In the genomic region with DNA sequence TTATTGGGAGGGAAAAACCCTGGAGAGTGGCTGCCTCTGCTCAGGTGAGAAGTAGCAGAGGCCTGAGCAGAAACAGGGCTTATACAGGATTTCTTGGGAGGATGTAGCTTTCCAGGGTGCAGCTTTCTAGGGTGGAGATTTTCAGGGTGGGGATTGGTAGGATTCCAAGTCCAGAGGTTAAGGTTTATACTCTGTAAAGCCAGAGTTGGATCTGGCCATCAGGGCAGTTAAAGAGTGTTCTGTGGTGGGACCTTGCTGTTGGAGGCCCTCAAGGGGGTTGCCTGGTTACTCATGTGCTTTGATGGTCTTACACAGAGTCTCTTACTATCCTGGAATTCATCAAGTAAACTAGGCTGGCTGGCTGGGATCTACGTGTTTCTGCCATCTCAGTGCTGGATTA, we compare ENCODE assay signal across 31 mouse cellular contexts. TPM values are rescaled to one million over a fixed set of nuclear protein-coding genes. Genes with fewer than 3 reads are reported as not detected.
A peak's percentile ranks its signal among the peaks of the same experiment; 100 is the strongest.
DNase-seq lines count a peak whose midpoint lies in the region; ATAC-seq and TF ChIP-seq lines count a peak whose summit lies in the region.
"Had no signal": no experiment of that assay in that cellular context is flagged by ENCODE, and none has a peak within 500 bp of the region (broad histone marks: within the 10 kb centered on the region; RNA-seq: fewer than 3 reads in every experiment).

No protein-coding gene starts in this region.

- H3K27me3 ChIP-seq in intestine, embryonic 15.5 days (replicated peaks), result no peaks in the 10 kb centered on the region
- no peaks in the 10 kb centered on the region for H3K27me3 ChIP-seq in intestine, postnatal 0 days (replicated peaks; ENCODE audit: control insufficient read depth, insufficient read depth, low read length)
- no peaks in the 10 kb centered on the region for H3K27me3 ChIP-seq in small intestine, adult 2 months (ENCODE audit: control insufficient read depth, insufficient read depth, low read length)
- H3K27me3 ChIP-seq in forebrain, embryonic 11.5 days (ENCODE audit: control insufficient read depth, insufficient read depth, low read length), result no peaks in the 10 kb centered on the region
- no peaks in the 10 kb centered on the region for H3K27me3 ChIP-seq in forebrain, embryonic 12.5 days
- H3K27me3 ChIP-seq: embryonic facial prominence, embryonic 13.5 days; heart, embryonic 12.5 days; heart, embryonic 15.5 days; hindbrain, embryonic 13.5 days had no signal

- H3K9me3 ChIP-seq in intestine, embryonic 15.5 days, result no peaks in the 10 kb centered on the region
- no peaks in the 10 kb centered on the region for H3K9me3 ChIP-seq in intestine, postnatal 0 days (ENCODE audit: control insufficient read depth)
- H3K9me3 ChIP-seq in forebrain, embryonic 11.5 days (ENCODE audit: control insufficient read depth, low read length), result no peaks in the 10 kb centered on the region
- no peaks in the 10 kb centered on the region for H3K9me3 ChIP-seq in forebrain, embryonic 12.5 days
- H3K9me3 ChIP-seq: embryonic facial prominence, embryonic 10.5 days; embryonic facial prominence, embryonic 13.5 days; heart, embryonic 12.5 days; heart, embryonic 15.5 days; hindbrain, embryonic 10.5 days; hindbrain, embryonic 13.5 days had no signal

- TF ChIP-seq POLR2A in small intestine, adult 2 months (IDR thresholded peaks at IDR 0.05; ENCODE audit: low read depth, low read length), result no peak

- no peak overlapping the region for H3K27ac ChIP-seq in intestine, embryonic 15.5 days
- H3K27ac ChIP-seq in intestine, postnatal 0 days (ENCODE audit: low read depth, low read length), result no peak overlapping the region
- H3K27ac ChIP-seq in small intestine, adult 2 months (ENCODE audit: insufficient read depth, low read depth, low read length), result peak overlapping the region; percentile 37; the same call in 1 of the 2 replicates
- no peak overlapping the region for H3K27ac ChIP-seq in forebrain, embryonic 11.5 days (ENCODE audit: low read depth, low read length)
- no peak overlapping the region for H3K27ac ChIP-seq in forebrain, embryonic 12.5 days
- H3K27ac ChIP-seq: embryonic facial prominence, embryonic 10.5 days; embryonic facial prominence, embryonic 13.5 days; gastrocnemius, adult 2 months; heart, embryonic 15.5 days; hindbrain, embryonic 10.5 days; hindbrain, embryonic 13.5 days had no signal

- no peak for TF ChIP-seq CTCF in intestine, postnatal 0 days (IDR thresholded peaks at IDR 0.05; ENCODE audit: low read depth)
- TF ChIP-seq CTCF in small intestine, adult 2 months (IDR thresholded peaks at IDR 0.05; ENCODE audit: extremely low read depth, insufficient read length, insufficient replicate concordance, low read depth, low read length), result no peak

- DNase-seq in thymus, postnatal 25 days, result peak; percentile 11
- no peak for DNase-seq in thymus, postnatal 0 days (ENCODE audit: low spot score)
- DNase-seq in forebrain, embryonic 11.5 days (ENCODE audit: low spot score), result no peak
- no peak for DNase-seq in layer of hippocampus, adult 8-10 months (ENCODE audit: low spot score in 2 of 2)
- DNase-seq: adrenal gland, adult 8-10 months; adrenal gland, postnatal 25 days; B cell, adult 2 months; cerebellum, adult 11-12 months; cerebellum, adult 8-10 months; cerebellum, postnatal 10 days; cerebellum, postnatal 36 days; embryo, embryonic 11 days; forebrain, postnatal 0 days; gastrocnemius, adult 2 months; gastrocnemius, postnatal 14 days; heart, adult 18-20 months; heart, postnatal 10 days; heart, postnatal 36 days had no signal

- H3K4me2 ChIP-seq in intestine, embryonic 15.5 days (replicated peaks), result no peak overlapping the region
- H3K4me2 ChIP-seq in intestine, postnatal 0 days (replicated peaks; ENCODE audit: low read depth), result no peak overlapping the region
- H3K4me2 ChIP-seq in forebrain, embryonic 11.5 days (ENCODE audit: low read depth, low read length, severe bottlenecking), result no peak overlapping the region
- H3K4me2 ChIP-seq in forebrain, embryonic 12.5 days, result no peak overlapping the region
- H3K4me2 ChIP-seq: embryonic facial prominence, embryonic 13.5 days; heart, embryonic 12.5 days; heart, embryonic 15.5 days; hindbrain, embryonic 13.5 days had no signal

- no peaks in the 10 kb centered on the region for H3K4me1 ChIP-seq in intestine, embryonic 15.5 days (replicated peaks)
- H3K4me1 ChIP-seq in intestine, postnatal 0 days (replicated peaks; ENCODE audit: control insufficient read depth, insufficient read depth, low read length), result peaks cover 5% of the 10 kb centered on the region; the same call in 1 of the 2 replicates
- peaks cover 7% of the 10 kb centered on the region; the same call in 1 of the 2 replicates for H3K4me1 ChIP-seq in small intestine, adult 2 months (ENCODE audit: control insufficient read depth, insufficient read depth, insufficient read length, low read length)
- no peaks in the 10 kb centered on the region for H3K4me1 ChIP-seq in forebrain, embryonic 11.5 days (replicated peaks; ENCODE audit: control insufficient read depth, insufficient read depth, low read length)
- H3K4me1 ChIP-seq in forebrain, embryonic 12.5 days, result no peaks in the 10 kb centered on the region
- H3K4me1 ChIP-seq: embryonic facial prominence, embryonic 10.5 days; embryonic facial prominence, embryonic 13.5 days; heart, embryonic 12.5 days; heart, embryonic 15.5 days; hindbrain, embryonic 13.5 days had no signal

- peak; percentile 59; the same call in 1 of the 2 replicates for ATAC-seq in intestine, embryonic 15.5 days
- no peak; the same call in 1 of the 2 replicates for ATAC-seq in intestine, postnatal 0 days
- no peak for ATAC-seq in forebrain, embryonic 11.5 days (replicated peaks; ENCODE audit: low FRiP score)
- ATAC-seq in forebrain, embryonic 12.5 days (ENCODE audit: low FRiP score), result no peak
- ATAC-seq: forebrain, embryonic 14.5 days; forebrain, postnatal 0 days; hindbrain, embryonic 16.5 days had no signal

- H3K4me3 ChIP-seq in intestine, embryonic 15.5 days (replicated peaks), result no peak overlapping the region
- no peak overlapping the region for H3K4me3 ChIP-seq in intestine, postnatal 0 days (ENCODE audit: low read depth, low read length)
- H3K4me3 ChIP-seq in small intestine, adult 2 months (ENCODE audit: low read depth, low read length), result no peak overlapping the region
- H3K4me3 ChIP-seq in forebrain, embryonic 11.5 days (ENCODE audit: low read depth, low read length), result no peak overlapping the region
- no peak overlapping the region for H3K4me3 ChIP-seq in forebrain, embryonic 12.5 days (replicated peaks)
- H3K4me3 ChIP-seq: embryonic facial prominence, embryonic 10.5 days; embryonic facial prominence, embryonic 13.5 days; erythroblast, embryonic 14.5 days; gastrocnemius, adult 2 months; heart, embryonic 12.5 days; heart, embryonic 15.5 days; hindbrain, embryonic 10.5 days; hindbrain, embryonic 13.5 days had no signal

- WGBS in intestine, embryonic 15.5 days, result 43% methylated on average over 1 of the region's 1 CpGs
- 48% methylated on average over 1 of the region's 1 CpGs for WGBS in intestine, postnatal 0 days
- WGBS in small intestine, adult 2 months, result 37% methylated on average over 1 of the region's 1 CpGs
- WGBS in forebrain, embryonic 11.5 days, result 70% methylated on average over 1 of the region's 1 CpGs
- WGBS in forebrain, embryonic 12.5 days, result 83% methylated on average over 1 of the region's 1 CpGs

- H3K36me3 ChIP-seq in intestine, embryonic 15.5 days, result no peaks in the 10 kb centered on the region
- H3K36me3 ChIP-seq in intestine, postnatal 0 days (ENCODE audit: control insufficient read depth, insufficient read depth), result no peaks in the 10 kb centered on the region
- H3K36me3 ChIP-seq in small intestine, adult 2 months (ENCODE audit: control insufficient read depth, insufficient read depth, low read length), result no peaks in the 10 kb centered on the region
- no peaks in the 10 kb centered on the region for H3K36me3 ChIP-seq in forebrain, embryonic 11.5 days (ENCODE audit: control insufficient read depth, insufficient read depth, low read length)
- no peaks in the 10 kb centered on the region for H3K36me3 ChIP-seq in forebrain, embryonic 12.5 days (replicated peaks)
- H3K36me3 ChIP-seq: embryonic facial prominence, embryonic 10.5 days; embryonic facial prominence, embryonic 13.5 days; heart, embryonic 12.5 days; heart, embryonic 15.5 days; hindbrain, embryonic 10.5 days; hindbrain, embryonic 13.5 days had no signal

- no peak overlapping the region for H3K9ac ChIP-seq in intestine, embryonic 15.5 days
- H3K9ac ChIP-seq in intestine, postnatal 0 days (ENCODE audit: low read depth, low read length), result no peak overlapping the region
- no peak overlapping the region for H3K9ac ChIP-seq in forebrain, embryonic 11.5 days (ENCODE audit: low read length)
- no peak overlapping the region for H3K9ac ChIP-seq in forebrain, embryonic 12.5 days
- H3K9ac ChIP-seq: embryonic facial prominence, embryonic 13.5 days; forebrain, postnatal 0 days; heart, embryonic 12.5 days; heart, embryonic 15.5 days; hindbrain, embryonic 13.5 days had no signal

RNA-seq across cellular contexts. Expression of a gene that starts 7.8 kb away (rescaled TPM):
- polyA plus RNA-seq in intestine, embryonic 15.5 days (2015; fragmentation: Nextera tagmentation; extraction: Ambion mirVana), result 20.5 and 22.5 TPM in 2 replicates
- polyA plus RNA-seq in intestine, postnatal 0 days (2015; fragmentation: Nextera tagmentation; extraction: Ambion mirVana), result 6.2 and 8.3 TPM in 2 replicates
- 18.5 and 19.8 TPM in 2 replicates for polyA plus RNA-seq in thymus, postnatal 0 days (2015; fragmentation: Nextera tagmentation; extraction: Ambion mirVana)
- 0.98 and 1.3 TPM in 2 replicates for polyA plus RNA-seq in small intestine, adult 2 months (2012; rRNA removed)
- 20.1 and 27.1 TPM in 2 replicates for polyA plus RNA-seq in forebrain, embryonic 11.5 days (2014; fragmentation: Nextera tagmentation; extraction: Ambion mirVana)
- total RNA-seq in layer of hippocampus, adult 8-10 months (2022), result 10 to 100 TPM; 18.8 to 22.9 (median 20.8) TPM
- polyA plus RNA-seq in forebrain, embryonic 12.5 days (2016; fragmentation: Nextera tagmentation; extraction: Ambion mirVana), result 22.0 and 25.7 TPM in 2 replicates
